Mouse (Mus musculus) liver, embryonic 14.5 days (tissue): ENCODE measurements around the gene Cacna1a. TPM values are rescaled to one million over a fixed set of nuclear protein-coding genes. Genes with fewer than 3 reads are reported as not detected.

Source experiments
- ATAC-seq: fragments of 200-750 bp; cut with Nextera tagmentation; 2 replicates; pipeline ENCODE4 v1.8.0; 2017; ENCODE audit warnings: moderate number of reproducible peaks, mild to moderate bottlenecking, moderate library complexity; ENCODE audit not compliant: insufficient read depth
- DNase-seq, 3 experiments: peaks; one replicate each; pipeline ENCODE4 v3.0.0-alpha.2; 2012 to 2013; ENCODE audit warnings: low read depth in 3 of 3, low spot score in 3 of 3
- H3K27ac ChIP-seq: fragments of 300-500 bp; sonication (generic); 2 replicates; pipeline ENCODE4 v1.5.1; 2014; ENCODE audit warnings: moderate library complexity, mild to moderate bottlenecking, control low read depth, inconsistent platforms
- H3K27me3 ChIP-seq: fragments of 300-500 bp; sonication (generic); 2 replicates; pipeline ENCODE4 v1.6.1; 2014; ENCODE audit warnings: mild to moderate bottlenecking, low read length, moderate library complexity; ENCODE audit not compliant: control insufficient read depth, insufficient read depth
- H3K36me3 ChIP-seq: fragments of 300-500 bp; sonication (generic); replicated peaks from 2 replicates; pipeline ENCODE4 v1.6.1; 2014; ENCODE audit warnings: low read depth; ENCODE audit not compliant: control insufficient read depth, insufficient read depth
- H3K4me1 ChIP-seq, 2 experiments: fragments of 200-500 bp in 1 of 2; fragments of 300-500 bp in 1 of 2; sonication (generic) in 1 of 2; replicated peaks; 2 replicates each; pipeline ENCODE4 v1.6.1; 2012 to 2014; ENCODE audit warnings: antibody characterized with exemption in 1 of 2, inconsistent platforms in 1 of 2, low read length in 1 of 2; ENCODE audit not compliant: control insufficient read depth in 2 of 2, insufficient read depth in 2 of 2
- H3K4me2 ChIP-seq: fragments of 300-500 bp; sonication (generic); 2 replicates; pipeline ENCODE4 v1.6.1; 2014; ENCODE audit warnings: low read depth, mild to moderate bottlenecking, control low read depth, moderate library complexity
- H3K4me3 ChIP-seq, 2 experiments: fragments of 200-500 bp in 1 of 2; fragments of 300-500 bp in 1 of 2; sonication (generic) in 1 of 2; 2 replicates each; pipeline ENCODE4 v1.5.1; 2012 to 2014; ENCODE audit warnings: low read depth in 2 of 2, low read length in 2 of 2, mild to moderate bottlenecking in 2 of 2, control low read depth in 1 of 2, inconsistent platforms in 1 of 2, moderate library complexity in 1 of 2; ENCODE audit not compliant: insufficient read depth in 1 of 2
- H3K9ac ChIP-seq: fragments of 300-500 bp; sonication (generic); replicated peaks from 2 replicates; pipeline ENCODE4 v1.6.1; 2014; ENCODE audit warnings: mild to moderate bottlenecking, control low read depth, moderate library complexity
- H3K9me3 ChIP-seq: fragments of 300-500 bp; sonication (generic); 2 replicates; pipeline ENCODE4 v1.6.1; 2016; ENCODE audit warnings: low read length, mixed read lengths; ENCODE audit not compliant: control insufficient read depth
- CTCF ChIP-seq: IDR thresholded peaks from 2 replicates; pipeline ENCODE4 v1.5.1; 2016; ENCODE audit warnings: antibody characterized with exemption, low read depth, control low read depth
- EP300 ChIP-seq: IDR thresholded peaks from 2 replicates; pipeline ENCODE4 v1.6.1; 2016; ENCODE audit warnings: antibody characterized with exemption, low read depth
- WGBS: fragments of 180-500 bp; shearing (Covaris S2); extraction: QIAGEN DNeasy Blood & Tissue Kit; methylation state at CpG from one replicate; pipeline ENCODE4 v1.1.7; 2014; ENCODE audit not compliant: insufficient replicate concordance; 5-methylcytosine and 5-hydroxymethylcytosine counted together
- polyA plus RNA-seq, 2 experiments: library from polyadenylated mRNA; depleted of rRNA in 1 of 2; stranded (reverse) in 1 of 2; unstranded in 1 of 2; fragments of >200 nt; fragmentation: Nextera tagmentation in 1 of 2; extraction: Ambion mirVana in 1 of 2; gene quantifications; 2 replicates each; pipeline versions ENCODE4 v1.2.1 to v1.2.3; 2012 to 2014

Gene Cacna1a
- polyA plus RNA-seq, 2 experiments: 0.61 to 1.5 TPM

DNA sequence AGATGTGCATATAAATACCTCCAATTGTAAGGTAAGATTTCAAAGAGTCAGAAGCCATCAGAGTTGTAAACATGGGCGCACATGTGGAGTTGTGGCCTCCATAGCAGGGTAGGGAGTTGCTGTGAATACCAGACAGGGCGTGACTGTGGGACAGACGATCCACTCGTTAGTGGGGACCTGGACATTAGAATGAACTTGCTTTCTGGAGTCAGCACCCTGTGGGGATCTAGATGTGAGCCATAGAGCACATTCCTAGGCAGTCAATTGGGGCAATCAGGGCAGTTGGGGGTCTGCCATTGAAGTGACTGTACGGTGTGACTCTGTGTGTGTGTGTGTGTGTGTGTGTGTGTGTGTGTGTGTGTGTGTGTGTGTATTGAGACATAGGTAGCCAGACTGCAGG is 3.4 kb downstream of the Cacna1a start:
- Histone ChIP-seq H3K36me3 (no peaks in the 10 kb centered on the region), H3K27ac (no peak overlapping the region), H3K9me3 (no peaks in the 10 kb centered on the region), H3K9ac (no peak overlapping the region), H3K4me3 (no peak overlapping the region), H3K27me3 (no peaks in the 10 kb centered on the region), H3K4me2 (no peak overlapping the region), H3K4me1 (no peaks in the 10 kb centered on the region)
- WGBS: 70% methylated on average over 5 of the region's 5 CpGs
- no peak for DNase-seq
- TF ChIP-seq EP300 (no peak), CTCF (no peak)
- ATAC-seq: no peak

DNA sequence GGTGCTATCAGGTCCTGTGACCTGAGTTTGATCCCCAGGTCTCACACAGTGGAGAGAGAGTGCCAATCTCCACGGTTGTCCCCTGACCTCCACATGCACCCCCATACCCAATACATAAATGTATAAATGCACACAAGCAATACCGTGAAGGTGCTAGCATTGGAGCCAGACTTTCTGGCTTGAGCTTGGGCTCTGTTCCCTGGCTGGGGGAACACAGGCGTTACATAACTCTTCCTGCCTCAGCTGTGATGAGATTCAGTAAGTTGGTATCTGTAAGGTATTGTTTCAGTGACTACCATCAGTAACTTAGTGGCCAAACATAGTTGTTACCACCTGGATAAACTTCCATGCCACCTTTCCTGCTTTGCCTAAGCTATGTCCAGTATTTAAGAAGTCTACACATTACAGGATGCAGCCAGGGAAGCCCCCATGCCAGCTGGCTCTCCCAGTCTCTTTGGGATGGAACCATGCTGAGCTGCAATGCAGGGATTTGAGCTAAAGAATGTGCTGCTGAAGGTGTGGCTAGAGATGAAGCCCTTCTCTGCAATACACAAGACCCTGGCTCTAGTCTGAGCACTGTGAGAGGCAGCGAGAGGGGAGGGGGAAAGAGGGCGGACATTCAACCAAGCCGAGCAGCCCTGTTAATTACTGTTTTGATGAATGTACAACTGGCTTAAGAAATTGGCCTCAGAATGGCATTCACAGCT is 7.7 kb downstream of the Cacna1a start:
- Histone ChIP-seq H3K4me1 (no peaks in the 10 kb centered on the region), H3K4me2 (no peak overlapping the region), H3K36me3 (no peaks in the 10 kb centered on the region), H3K9me3 (no peaks in the 10 kb centered on the region), H3K27me3 (no peaks in the 10 kb centered on the region), H3K9ac (no peak overlapping the region), H3K4me3 (no peak overlapping the region), H3K27ac (no peak overlapping the region)
- DNase-seq: no peak
- 56% methylated on average over 6 of the region's 6 CpGs for WGBS
- TF ChIP-seq CTCF (no peak), EP300 (no peak)
- ATAC-seq: no peak

- H3K9ac ChIP-seq: no peak overlapping the region
- peaks cover 44% of the 10 kb centered on the region for H3K27me3 ChIP-seq
- H3K27ac ChIP-seq: no peak overlapping the region
- TF ChIP-seq CTCF: no peak
- TF ChIP-seq EP300: no peak
- no peaks in the 10 kb centered on the region for H3K4me1 ChIP-seq
- WGBS: 2% methylated on average over 71 of the region's 72 CpGs
- no peaks in the 10 kb centered on the region for H3K9me3 ChIP-seq
- peak overlapping the region in 1 of 2 experiments; percentile 41; a peak in 2 of 4 replicates for H3K4me3 ChIP-seq
- H3K36me3 ChIP-seq: no peaks in the 10 kb centered on the region
- no peak for ATAC-seq
- peak overlapping the region; percentile 53 for H3K4me2 ChIP-seq
- DNase-seq: no peak
Observed at GRCm38 (mm10) chr8:84413886-84414851, 25.9 kb downstream of the Cacna1a start.

DNA sequence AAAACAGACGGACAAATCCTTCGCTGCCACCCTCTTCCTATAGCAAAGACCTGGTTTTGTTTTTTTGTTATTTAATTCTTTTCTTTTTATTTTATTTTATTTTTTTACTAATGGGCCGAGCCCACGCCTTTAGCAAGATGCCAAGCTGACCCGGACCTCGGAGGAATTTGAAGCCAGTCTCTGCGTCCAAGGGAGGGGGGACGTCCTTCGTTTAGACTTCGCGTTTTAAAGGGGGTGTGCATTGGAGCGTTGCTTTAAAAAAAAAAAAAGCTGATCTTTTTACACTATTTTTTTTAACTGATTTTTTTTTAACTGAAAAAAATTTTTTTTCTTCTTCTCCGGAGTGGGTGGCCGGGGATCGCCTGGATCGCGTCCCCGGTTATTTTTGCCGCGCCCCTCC is 26.7 kb downstream of the Cacna1a start:
- no peaks in the 10 kb centered on the region for H3K36me3 ChIP-seq
- peaks cover 44% of the 10 kb centered on the region for H3K27me3 ChIP-seq
- peak overlapping the region; percentile 53 for H3K4me2 ChIP-seq
- H3K9ac ChIP-seq: no peak overlapping the region
- H3K9me3 ChIP-seq: no peaks in the 10 kb centered on the region
- under 1% methylated on average over 18 of the region's 20 CpGs for WGBS
- TF ChIP-seq CTCF: no peak
- no peak for TF ChIP-seq EP300
- DNase-seq (no peak), ATAC-seq (no peak)
- H3K4me1 ChIP-seq: no peaks in the 10 kb centered on the region
- no peak overlapping the region for H3K27ac ChIP-seq
- peak overlapping the region in 1 of 2 experiments; percentile 41; a peak in 2 of 4 replicates for H3K4me3 ChIP-seq

DNA sequence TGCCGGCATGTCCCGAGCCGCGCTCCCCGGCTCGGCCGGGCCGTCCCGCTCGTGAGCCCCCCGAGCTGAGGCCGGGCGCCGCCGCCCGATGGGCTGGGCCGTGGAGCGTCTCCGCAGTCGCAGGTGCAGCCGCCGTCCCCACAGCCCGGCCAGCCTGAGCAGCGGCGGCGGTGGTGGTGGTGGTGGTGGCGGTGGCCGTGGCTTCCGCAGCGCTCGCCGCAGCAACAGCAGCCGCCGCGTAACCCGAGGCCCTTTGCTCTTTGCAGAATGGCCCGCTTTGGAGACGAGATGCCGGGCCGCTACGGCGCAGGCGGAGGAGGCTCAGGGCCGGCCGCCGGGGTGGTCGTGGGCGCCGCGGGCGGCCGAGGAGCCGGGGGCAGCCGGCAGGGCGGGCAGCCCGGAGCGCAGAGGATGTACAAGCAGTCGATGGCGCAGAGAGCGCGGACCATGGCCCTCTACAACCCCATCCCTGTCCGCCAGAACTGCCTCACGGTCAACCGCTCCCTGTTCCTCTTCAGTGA is 27.2 kb downstream of the Cacna1a start:
- Histone ChIP-seq H3K9me3 (no peaks in the 10 kb centered on the region), H3K36me3 (no peaks in the 10 kb centered on the region), H3K27ac (no peak overlapping the region), H3K27me3 (peaks cover 44% of the 10 kb centered on the region), H3K9ac (no peak overlapping the region), H3K4me1 (no peaks in the 10 kb centered on the region), H3K4me3 (peak overlapping the region in 1 of 2 experiments; percentile 41; a peak in 2 of 4 replicates), H3K4me2 (peak overlapping the region; percentile 53)
- ATAC-seq (no peak), DNase-seq (no peak)
- WGBS: under 1% methylated on average over 54 of the region's 64 CpGs
- TF ChIP-seq EP300 (no peak), CTCF (no peak)
